Mouse (Mus musculus) forebrain, embryonic 16.5 days (tissue): ENCODE results near the gene Tmem88. TPM values are rescaled to one million over a fixed set of nuclear protein-coding genes. Genes with fewer than 3 reads are reported as not detected.

Experiments used
- ATAC-seq: fragments of 200-750 bp; cut with Nextera tagmentation; 2 replicates; pipeline ENCODE4 v1.8.0; 2017; ENCODE audit warnings: mild to moderate bottlenecking, moderate library complexity
- H3K27ac ChIP-seq: fragments of 300-500 bp; sonication (generic); 2 replicates; pipeline ENCODE4 v1.5.1; 2014; ENCODE audit warnings: low read length, control low read depth
- H3K27me3 ChIP-seq: fragments of 300-500 bp; sonication (generic); replicated peaks from 2 replicates; pipeline ENCODE4 v1.6.1; 2014; ENCODE audit warnings: low read length; ENCODE audit not compliant: control insufficient read depth, insufficient read depth
- H3K36me3 ChIP-seq: fragments of 300-500 bp; sonication (generic); 2 replicates; pipeline ENCODE4 v1.6.1; 2014; ENCODE audit not compliant: control insufficient read depth, insufficient read depth
- H3K4me1 ChIP-seq: fragments of 300-500 bp; sonication (generic); replicated peaks from 2 replicates; pipeline ENCODE4 v1.6.1; 2014; ENCODE audit warnings: low read length; ENCODE audit not compliant: control insufficient read depth, insufficient read depth
- H3K4me2 ChIP-seq: fragments of 300-500 bp; sonication (generic); 2 replicates; pipeline ENCODE4 v1.6.1; 2014; ENCODE audit warnings: mild to moderate bottlenecking, low read length, control low read depth
- H3K4me3 ChIP-seq: fragments of 300-500 bp; sonication (generic); replicated peaks from 2 replicates; pipeline ENCODE4 v1.5.1; 2014; ENCODE audit warnings: mild to moderate bottlenecking, low read length, control low read depth
- H3K9ac ChIP-seq: fragments of 300-500 bp; sonication (generic); replicated peaks from 2 replicates; pipeline ENCODE4 v1.6.1; 2014; ENCODE audit warnings: low read depth, low read length, control low read depth
- H3K9me3 ChIP-seq: fragments of 300-500 bp; sonication (generic); 2 replicates; pipeline ENCODE4 v1.6.1; 2016; ENCODE audit warnings: low read length; ENCODE audit not compliant: control insufficient read depth
- WGBS: fragments of 180-500 bp; shearing (Covaris S2); extraction: QIAGEN DNeasy Blood & Tissue Kit; methylation state at CpG from one replicate; pipeline ENCODE4 v1.1.7; 2014; 5-methylcytosine and 5-hydroxymethylcytosine counted together
- polyA plus RNA-seq: library from polyadenylated mRNA; unstranded; fragments of >200 nt; fragmentation: Nextera tagmentation; extraction: Ambion mirVana; gene quantifications from 2 replicates; pipeline ENCODE4 v1.2.1, GENCODE M21; 2015

Gene Tmem88
- polyA plus RNA-seq, 1 experiment from 2014 or later = 5.9 TPM

GRCm38 (mm10) chr11:69428751-69429150 lies 30.7 kb upstream of the Tmem88 start:
- Histone ChIP-seq H3K4me3 (no peak overlapping the region), H3K27ac (no peak overlapping the region), H3K27me3 (no peaks in the 10 kb centered on the region), H3K4me1 (peaks cover 4% of the 10 kb centered on the region), H3K36me3 (no peaks in the 10 kb centered on the region), H3K9me3 (no peaks in the 10 kb centered on the region), H3K9ac (no peak overlapping the region), H3K4me2 (no peak overlapping the region)
- ATAC-seq = no peak
- WGBS = 24% methylated on average over 4 of the region's 4 CpGs

- Histone ChIP-seq H3K9ac (no peak overlapping the region), H3K4me2 (no peak overlapping the region), H3K27me3 (peaks cover 10% of the 10 kb centered on the region), H3K27ac (no peak overlapping the region), H3K4me1 (no peaks in the 10 kb centered on the region; the same call in 1 of the 2 replicates), H3K9me3 (no peaks in the 10 kb centered on the region), H3K4me3 (no peak overlapping the region), H3K36me3 (no peaks in the 10 kb centered on the region)
- no peak for ATAC-seq
- WGBS = 73% methylated on average over 2 of the region's 2 CpGs
Measured at GRCm38 (mm10) chr11:69426246-69426645, 28.2 kb upstream of the Tmem88 start.

- peaks cover 17% of the 10 kb centered on the region for H3K4me1 ChIP-seq
- H3K9ac ChIP-seq = no peak overlapping the region
- no peak for ATAC-seq
- H3K27me3 ChIP-seq = peaks cover 10% of the 10 kb centered on the region
- 88% methylated on average over 6 of the region's 6 CpGs for WGBS
- H3K9me3 ChIP-seq = no peaks in the 10 kb centered on the region
- H3K4me3 ChIP-seq = no peak overlapping the region
- H3K4me2 ChIP-seq = no peak overlapping the region
- H3K27ac ChIP-seq = no peak overlapping the region
- no peaks in the 10 kb centered on the region for H3K36me3 ChIP-seq
Measured at GRCm38 (mm10) chr11:69423885-69424284, 25.9 kb upstream of the Tmem88 start.

GRCm38 (mm10) chr11:69422842-69423241 lies 24.8 kb upstream of the Tmem88 start:
- H3K9me3 ChIP-seq = no peaks in the 10 kb centered on the region
- ATAC-seq = no peak
- WGBS = 91% methylated on average over 10 of the region's 10 CpGs

GRCm38 (mm10) chr11:69421131-69421977 lies 23.3 kb upstream of the Tmem88 start:
- peaks cover 31% of the 10 kb centered on the region for H3K4me1 ChIP-seq
- no peak overlapping the region for H3K9ac ChIP-seq

More at GRCm38 (mm10) chr11:69422842-69423241, 24.8 kb upstream of the Tmem88 start:
- Histone ChIP-seq H3K9ac (no peak overlapping the region), H3K4me3 (no peak overlapping the region), H3K27ac (no peak overlapping the region), H3K27me3 (peaks cover 10% of the 10 kb centered on the region), H3K4me2 (no peak overlapping the region), H3K4me1 (peaks cover 18% of the 10 kb centered on the region), H3K36me3 (no peaks in the 10 kb centered on the region)

GRCm38 (mm10) chr11:69420554-69421000 lies 22.5 kb upstream of the Tmem88 start:
- no peaks in the 10 kb centered on the region for H3K36me3 ChIP-seq
- H3K9me3 ChIP-seq = no peaks in the 10 kb centered on the region
- 9% methylated on average over 10 of the region's 10 CpGs for WGBS
- peaks cover 31% of the 10 kb centered on the region for H3K4me1 ChIP-seq
- H3K27me3 ChIP-seq = peaks cover 10% of the 10 kb centered on the region
- peak overlapping the region; percentile 29 for H3K4me3 ChIP-seq
- H3K27ac ChIP-seq = no peak overlapping the region
- no peak for ATAC-seq
- no peak overlapping the region for H3K9ac ChIP-seq
- peak overlapping the region; percentile 90 for H3K4me2 ChIP-seq

More at GRCm38 (mm10) chr11:69421131-69421977, 23.3 kb upstream of the Tmem88 start:
- WGBS = 11% methylated on average over 25 of the region's 25 CpGs
- H3K9me3 ChIP-seq = no peaks in the 10 kb centered on the region
- ATAC-seq = no peak
- no peak overlapping the region for H3K4me3 ChIP-seq
- H3K27ac ChIP-seq = no peak overlapping the region
- H3K27me3 ChIP-seq = peaks cover 10% of the 10 kb centered on the region
- no peaks in the 10 kb centered on the region for H3K36me3 ChIP-seq
- H3K4me2 ChIP-seq = no peak overlapping the region

GRCm38 (mm10) chr11:69419813-69420553 lies 21.9 kb upstream of the Tmem88 start:
- no peak overlapping the region for H3K9ac ChIP-seq
- ATAC-seq = no peak
- peaks cover 10% of the 10 kb centered on the region for H3K27me3 ChIP-seq
- H3K4me2 ChIP-seq = peak overlapping the region; percentile 90
- peaks cover 35% of the 10 kb centered on the region for H3K4me1 ChIP-seq
- no peaks in the 10 kb centered on the region for H3K36me3 ChIP-seq
- under 1% methylated on average over 30 of the region's 31 CpGs for WGBS
- H3K9me3 ChIP-seq = no peaks in the 10 kb centered on the region
- peak overlapping the region; percentile 29 for H3K4me3 ChIP-seq
- no peak overlapping the region for H3K27ac ChIP-seq

- no peak for ATAC-seq
- peak overlapping the region; percentile 75 for H3K4me3 ChIP-seq
- H3K27ac ChIP-seq = 0 out of 2 replicates have a peak overlapping the region, but pooled peaks have one; percentile 43
- H3K27me3 ChIP-seq = peaks cover 10% of the 10 kb centered on the region
- H3K4me2 ChIP-seq = peak overlapping the region; percentile 90
- no peaks in the 10 kb centered on the region for H3K9me3 ChIP-seq
- H3K9ac ChIP-seq = no peak overlapping the region
- no peaks in the 10 kb centered on the region for H3K36me3 ChIP-seq
- WGBS = under 1% methylated on average over 19 of the region's 19 CpGs
- peaks cover 40% of the 10 kb centered on the region for H3K4me1 ChIP-seq
Measured at GRCm38 (mm10) chr11:69419443-69419812, 21.4 kb upstream of the Tmem88 start.
